Mouse (Mus musculus) megakaryocyte, embryonic 14.5 days (primary cell): ENCODE data around the gene Arl1. TPM values are rescaled to one million over a fixed set of nuclear protein-coding genes. Genes with fewer than 3 reads are reported as not detected.
"Not testable (repeated sequence)": the region's sequence is repeated elsewhere in the genome, so short reads cannot be mapped to it uniquely, and the experiment has no call there.

Experiments
- H3K27me3 ChIP-seq: replicated peaks from 2 replicates; pipeline ENCODE3; 2012; ENCODE audit warnings: inconsistent platforms
- H3K36me3 ChIP-seq: replicated peaks from 2 replicates; pipeline ENCODE3; 2012; ENCODE audit warnings: low read length, inconsistent platforms, mixed read lengths
- H3K4me1 ChIP-seq: 2 replicates; pipeline ENCODE4 v1.6.1; 2012; ENCODE audit warnings: inconsistent platforms
- H3K4me3 ChIP-seq: replicated peaks from 2 replicates; pipeline ENCODE3; 2012; ENCODE audit warnings: moderate library complexity, mild to moderate bottlenecking, inconsistent platforms
- H3K9me3 ChIP-seq: 2 replicates; pipeline ENCODE4 v1.6.1; 2012; ENCODE audit warnings: inconsistent platforms
- FLI1 ChIP-seq: IDR thresholded peaks from 2 replicates; pipeline ENCODE4 v1.6.1; 2012; ENCODE audit warnings: low read length, inconsistent platforms, mixed read lengths
- GATA1 ChIP-seq: IDR thresholded peaks from 3 replicates; pipeline ENCODE4 v1.6.1; 2012; ENCODE audit warnings: mixed read lengths, low read length, inconsistent platforms, borderline replicate concordance
- polyA plus RNA-seq: library from polyadenylated mRNA; stranded (reverse); fragments of >175 nt; gene quantifications from 2 replicates; pipeline ENCODE4 v1.2.3, GENCODE M21; 2012; ENCODE audit warnings: low replicate concordance; ENCODE audit not compliant: insufficient read depth

Gene Arl1
- polyA plus RNA-seq, 1 experiment = 25.2 TPM

- no peaks in the 10 kb centered on the region for H3K4me1 ChIP-seq
- H3K9me3 ChIP-seq = 0 out of 2 replicates have a peak, but pooled peaks cover 3% of the 10 kb centered on the region
- H3K36me3 ChIP-seq = no peaks in the 10 kb centered on the region
- no peak overlapping the region for H3K4me3 ChIP-seq
- peaks cover 2% of the 10 kb centered on the region for H3K27me3 ChIP-seq
- TF ChIP-seq FLI1 (no peak), GATA1 (no peak)
Observed at GRCm38 (mm10) chr10:88716986-88717755, 13.5 kb upstream of the Arl1 start.

GRCm38 (mm10) chr10:88717756-88718025, 13.0 kb upstream of the Arl1 start:
- Histone ChIP-seq H3K4me3 (no peak overlapping the region), H3K36me3 (no peaks in the 10 kb centered on the region)
- TF ChIP-seq FLI1 (no peak), GATA1 (no peak)

GRCm38 (mm10) chr10:88719618-88720017, 11.0 kb upstream of the Arl1 start:
- H3K4me3 ChIP-seq = no peak overlapping the region
- H3K36me3 ChIP-seq = no peaks in the 10 kb centered on the region
- H3K4me1 ChIP-seq = 0 out of 2 replicates have a peak, but pooled peaks cover 1% of the 10 kb centered on the region
- no peaks in the 10 kb centered on the region for H3K27me3 ChIP-seq
- 0 out of 2 replicates have a peak, but pooled peaks cover 3% of the 10 kb centered on the region for H3K9me3 ChIP-seq
- no peak for TF ChIP-seq FLI1
- no peak for TF ChIP-seq GATA1

More at GRCm38 (mm10) chr10:88717756-88718025, 13.0 kb upstream of the Arl1 start:
- Histone ChIP-seq H3K27me3 (peaks cover 2% of the 10 kb centered on the region), H3K9me3 (0 out of 2 replicates have a peak, but pooled peaks cover 3% of the 10 kb centered on the region), H3K4me1 (no peaks in the 10 kb centered on the region)

GRCm38 (mm10) chr10:88725343-88725742, 5.3 kb upstream of the Arl1 start:
- Histone ChIP-seq H3K9me3 (0 out of 2 replicates have a peak, but pooled peaks cover 3% of the 10 kb centered on the region), H3K36me3 (no peaks in the 10 kb centered on the region), H3K27me3 (no peaks in the 10 kb centered on the region), H3K4me1 (peaks cover 5% of the 10 kb centered on the region), H3K4me3 (no peak overlapping the region)
- TF ChIP-seq GATA1 (no peak), FLI1 (no peak)

- H3K36me3 ChIP-seq = no peaks in the 10 kb centered on the region
- H3K4me1 ChIP-seq = peaks cover 10% of the 10 kb centered on the region
- no peaks in the 10 kb centered on the region for H3K27me3 ChIP-seq
- TF ChIP-seq GATA1 = no peak
- no peak for TF ChIP-seq FLI1
- H3K9me3 ChIP-seq = no peaks in the 10 kb centered on the region
- H3K4me3 ChIP-seq = no peak overlapping the region
Observed at GRCm38 (mm10) chr10:88727128-88727527, 3.5 kb upstream of the Arl1 start.

- H3K4me1 ChIP-seq = peaks cover 18% of the 10 kb centered on the region
- H3K27me3 ChIP-seq = no peaks in the 10 kb centered on the region
- no peaks in the 10 kb centered on the region for H3K9me3 ChIP-seq
- no peak overlapping the region for H3K4me3 ChIP-seq
- TF ChIP-seq GATA1 (no peak), FLI1 (no peak)
- no peaks in the 10 kb centered on the region for H3K36me3 ChIP-seq
Observed at GRCm38 (mm10) chr10:88728166-88728565, 2.5 kb upstream of the Arl1 start.

GRCm38 (mm10) chr10:88731496-88732308, 1.0 kb downstream of the Arl1 start:
- Histone ChIP-seq H3K4me1 (peaks cover 27% of the 10 kb centered on the region), H3K9me3 (no peaks in the 10 kb centered on the region), H3K4me3 (peak overlapping the region; percentile 90), H3K27me3 (no peaks in the 10 kb centered on the region), H3K36me3 (peaks cover 21% of the 10 kb centered on the region)
- no peak for TF ChIP-seq FLI1
- no peak for TF ChIP-seq GATA1

GRCm38 (mm10) chr10:88732309-88732622, 1.6 kb downstream of the Arl1 start:
- Histone ChIP-seq H3K36me3 (peaks cover 26% of the 10 kb centered on the region), H3K9me3 (no peaks in the 10 kb centered on the region), H3K4me1 (peaks cover 27% of the 10 kb centered on the region), H3K4me3 (peak overlapping the region; percentile 90), H3K27me3 (no peaks in the 10 kb centered on the region)
- TF ChIP-seq FLI1 (no peak), GATA1 (no peak)

GRCm38 (mm10) chr10:88739074-88739473, 8.4 kb downstream of the Arl1 start:
- not testable (repeated sequence) for H3K4me3 ChIP-seq, H3K9me3 ChIP-seq, H3K4me1 ChIP-seq, H3K27me3 ChIP-seq
- H3K36me3 ChIP-seq = peaks cover 81% of the 10 kb centered on the region

GRCm38 (mm10) chr10:88739818-88740217, 9.2 kb downstream of the Arl1 start:
- TF ChIP-seq FLI1 (no peak), GATA1 (no peak)
- no peaks in the 10 kb centered on the region for H3K4me1 ChIP-seq
- H3K27me3 ChIP-seq = no peaks in the 10 kb centered on the region
- H3K9me3 ChIP-seq = no peaks in the 10 kb centered on the region
- peaks cover 84% of the 10 kb centered on the region for H3K36me3 ChIP-seq
- no peak overlapping the region for H3K4me3 ChIP-seq

- H3K9me3 ChIP-seq = no peaks in the 10 kb centered on the region
- peaks cover 85% of the 10 kb centered on the region for H3K36me3 ChIP-seq
- no peaks in the 10 kb centered on the region for H3K4me1 ChIP-seq
- TF ChIP-seq FLI1 = no peak
- no peak for TF ChIP-seq GATA1
- no peak overlapping the region for H3K4me3 ChIP-seq
- no peaks in the 10 kb centered on the region for H3K27me3 ChIP-seq
Observed at GRCm38 (mm10) chr10:88740781-88741180, 10.1 kb downstream of the Arl1 start.
